Mouse (Mus musculus) bone marrow, adult 2 months (tissue): Measurements from ENCODE around the gene Ccdc81. TPM values are rescaled to one million over a fixed set of nuclear protein-coding genes. Genes with fewer than 3 reads are reported as not detected.

Experiments
- H3K27ac ChIP-seq: fragments of 200-500 bp; 2 replicates; pipeline ENCODE4 v1.5.1; 2012; ENCODE audit warnings: low read depth, mild to moderate bottlenecking, control low read depth, inconsistent platforms, low read length; ENCODE audit not compliant: control insufficient read depth, poor library complexity, insufficient read depth
- H3K4me1 ChIP-seq: fragments of 200-500 bp; 2 replicates; pipeline ENCODE4 v1.6.1; 2011; ENCODE audit warnings: low read length; ENCODE audit not compliant: control insufficient read depth, insufficient read depth
- H3K4me3 ChIP-seq: fragments of 200-500 bp; replicated peaks from 2 replicates; pipeline ENCODE3; 2011; ENCODE audit warnings: mild to moderate bottlenecking, low read depth, low read length, control low read depth; ENCODE audit not compliant: control insufficient read depth
- CTCF ChIP-seq: fragments of 200-500 bp; IDR thresholded peaks from 2 replicates; pipeline ENCODE4 v1.5.1; 2011; ENCODE audit warnings: low read length, control low read depth; ENCODE audit not compliant: control insufficient read depth, insufficient read depth
- POLR2A ChIP-seq: fragments of 200-500 bp; IDR thresholded peaks from 2 replicates; pipeline ENCODE4 v1.6.1; 2011; ENCODE audit warnings: low read depth, mild to moderate bottlenecking, control low read depth, low read length, borderline replicate concordance; ENCODE audit not compliant: control insufficient read depth
- WGBS: fragments of 180-500 bp; shearing (Covaris S2); methylation state at CpG from one replicate; pipeline ENCODE4 v1.1.7; 2018; 5-methylcytosine and 5-hydroxymethylcytosine counted together
- polyA plus RNA-seq: library from polyadenylated mRNA; stranded (reverse); fragments of >200 nt; gene quantifications from 2 replicates; pipeline ENCODE4 v1.2.4, GENCODE M21; 2011; ENCODE audit warnings: low replicate concordance; ENCODE audit not compliant: missing spikeins, insufficient read depth, insufficient read length

Gene Ccdc81
- polyA plus RNA-seq, 1 experiment = not detected

- WGBS = 91% methylated on average over 5 of the region's 5 CpGs
- Histone ChIP-seq H3K4me3 (no peak overlapping the region), H3K27ac (no peak overlapping the region), H3K4me1 (no peaks in the 10 kb centered on the region)
- TF ChIP-seq POLR2A (no peak), CTCF (no peak)
These were observed 13.3 kb upstream of the Ccdc81 start for GRCm38 (mm10) chr7:89916711-89917110.

GRCm38 (mm10) chr7:89913432-89914158 lies 10.2 kb upstream of the Ccdc81 start:
- no peaks in the 10 kb centered on the region for H3K4me1 ChIP-seq
- no peak overlapping the region for H3K4me3 ChIP-seq
- TF ChIP-seq POLR2A = no peak
- WGBS = 75% methylated on average over 3 of the region's 3 CpGs
- H3K27ac ChIP-seq = no peak overlapping the region

- H3K4me3 ChIP-seq = no peak overlapping the region
- no peak for TF ChIP-seq POLR2A
- no peak for TF ChIP-seq CTCF
- WGBS = 79% methylated on average over 3 of the region's 3 CpGs
These were observed 8.9 kb upstream of the Ccdc81 start for GRCm38 (mm10) chr7:89912356-89912755.

GRCm38 (mm10) chr7:89909711-89910110 lies 6.3 kb upstream of the Ccdc81 start:
- Histone ChIP-seq H3K4me3 (no peak overlapping the region), H3K4me1 (no peaks in the 10 kb centered on the region), H3K27ac (no peak overlapping the region)
- WGBS = 74% methylated on average over 4 of the region's 4 CpGs
- no peak for TF ChIP-seq CTCF
- no peak for TF ChIP-seq POLR2A

More at GRCm38 (mm10) chr7:89912356-89912755, 8.9 kb upstream of the Ccdc81 start:
- Histone ChIP-seq H3K27ac (no peak overlapping the region), H3K4me1 (no peaks in the 10 kb centered on the region)

- WGBS = 82% methylated on average over 20 of the region's 20 CpGs
- Histone ChIP-seq H3K27ac (no peak overlapping the region), H3K4me3 (no peak overlapping the region), H3K4me1 (no peaks in the 10 kb centered on the region)
- TF ChIP-seq CTCF (no peak), POLR2A (no peak)
These were observed 5.6 kb upstream of the Ccdc81 start for GRCm38 (mm10) chr7:89908899-89909621.

GRCm38 (mm10) chr7:89908421-89908820 lies 5.0 kb upstream of the Ccdc81 start:
- no peak overlapping the region for H3K27ac ChIP-seq
- WGBS = 62% methylated on average over 7 of the region's 7 CpGs
- no peak overlapping the region for H3K4me3 ChIP-seq
- no peaks in the 10 kb centered on the region for H3K4me1 ChIP-seq
- TF ChIP-seq POLR2A (no peak), CTCF (no peak)

- H3K27ac ChIP-seq = no peak overlapping the region
- no peak overlapping the region for H3K4me3 ChIP-seq
- TF ChIP-seq CTCF (peak; percentile 39), POLR2A (no peak)
- WGBS = 23% methylated on average over 8 of the region's 8 CpGs
- no peaks in the 10 kb centered on the region for H3K4me1 ChIP-seq
These were observed 4.5 kb upstream of the Ccdc81 start for GRCm38 (mm10) chr7:89907950-89908349.

GRCm38 (mm10) chr7:89903007-89903406 lies 422 bp downstream of the Ccdc81 start:
- H3K4me1 ChIP-seq = no peaks in the 10 kb centered on the region
- TF ChIP-seq CTCF (no peak), POLR2A (no peak)
- no peak overlapping the region for H3K27ac ChIP-seq
- H3K4me3 ChIP-seq = no peak overlapping the region
- WGBS = 87% methylated on average over 8 of the region's 8 CpGs
